Mouse (Mus musculus): ENCODE measurements around the gene Magi1.

- no peak for TF ChIP-seq POLR2A (IDR thresholded peaks at IDR 0.05; ENCODE audit: borderline replicate concordance, control insufficient read depth, low read depth, low read length)
- no peak for TF ChIP-seq CTCF (IDR thresholded peaks at IDR 0.05; ENCODE audit: control insufficient read depth, insufficient read depth, low read length)
These were observed 565.3 kb downstream of the Magi1 start for GRCm38 (mm10) chr6:93718385-93718784.

All from bone marrow, adult 2 months (tissue).